Mouse (Mus musculus) adrenal gland, postnatal 36 days (tissue): ENCODE measurements around the gene Rnls. TPM values are rescaled to one million over a fixed set of nuclear protein-coding genes. Genes with fewer than 3 reads are reported as not detected.

Experiments
- DNase-seq, 2 experiments: peaks; one replicate each; pipeline ENCODE4 v3.0.0; 2021; ENCODE audit warnings: mixed read lengths in 1 of 2
- total RNA-seq, 2 experiments: library from RNA; stranded (reverse); gene quantifications; 2 replicates each; pipeline ENCODE4 v1.2.3; 2021

Rnls gene
- total RNA-seq, 2 experiments from 2014 or later = 3.8 to 4.3 TPM

GRCm38 (mm10) chr19:33179595-33179994 lies 212.5 kb downstream of the Rnls start:
- DNase-seq = no peak

GRCm38 (mm10) chr19:33178866-33179265 lies 213.2 kb downstream of the Rnls start:
- no peak for DNase-seq

GRCm38 (mm10) chr19:33178367-33178766 lies 213.7 kb downstream of the Rnls start:
- no peak for DNase-seq

- no peak for DNase-seq
Measured at GRCm38 (mm10) chr19:33173991-33174390, 218.1 kb downstream of the Rnls start.

GRCm38 (mm10) chr19:33169881-33170280 lies 222.2 kb downstream of the Rnls start:
- no peak for DNase-seq

GRCm38 (mm10) chr19:33167528-33168264 lies 224.4 kb downstream of the Rnls start:
- no peak for DNase-seq

- no peak for DNase-seq
Measured at GRCm38 (mm10) chr19:33164801-33165200, 227.3 kb downstream of the Rnls start.

GRCm38 (mm10) chr19:33161903-33162302 lies 230.2 kb downstream of the Rnls start:
- DNase-seq = no peak

- no peak for DNase-seq
Measured at GRCm38 (mm10) chr19:33159897-33160296, 232.2 kb downstream of the Rnls start.

- DNase-seq = no peak
Measured at GRCm38 (mm10) chr19:33159192-33159591, 232.9 kb downstream of the Rnls start.

- DNase-seq = no peak
Measured at GRCm38 (mm10) chr19:33158234-33158633, 233.9 kb downstream of the Rnls start.

- no peak for DNase-seq
Measured at GRCm38 (mm10) chr19:33148411-33148810, 243.7 kb downstream of the Rnls start.

- DNase-seq = no peak
Measured at GRCm38 (mm10) chr19:33143198-33143597, 248.9 kb downstream of the Rnls start.

- DNase-seq = no peak
Measured at GRCm38 (mm10) chr19:33137316-33137715, 254.8 kb downstream of the Rnls start.

- no peak for DNase-seq
Measured at GRCm38 (mm10) chr19:33122611-33123226, 269.4 kb downstream of the Rnls start.

GRCm38 (mm10) chr19:33119947-33120346 lies 272.1 kb downstream of the Rnls start:
- no peak for DNase-seq

GRCm38 (mm10) chr19:33118898-33119297 lies 273.2 kb downstream of the Rnls start:
- peak in 1 of 2 experiments; percentile 31 for DNase-seq

GRCm38 (mm10) chr19:33114631-33115295 lies 277.3 kb downstream of the Rnls start:
- no peak for DNase-seq

GRCm38 (mm10) chr19:33113746-33114145 lies 278.3 kb downstream of the Rnls start:
- no peak for DNase-seq

GRCm38 (mm10) chr19:33110404-33110803 lies 281.7 kb downstream of the Rnls start:
- DNase-seq = no peak

- no peak for DNase-seq
Measured at GRCm38 (mm10) chr19:33109941-33110371, 282.1 kb downstream of the Rnls start.

GRCm38 (mm10) chr19:33109141-33109540 lies 283.0 kb downstream of the Rnls start:
- DNase-seq = no peak

GRCm38 (mm10) chr19:33103851-33104250 lies 288.2 kb downstream of the Rnls start:
- DNase-seq = peak in 1 of 2 experiments; percentile 16
